Mouse (Mus musculus) adrenal gland, adult (tissue): ENCODE measurements around the gene Cdkal1.

ENCODE experiments used
- DNase-seq, 2 experiments: peaks; one replicate each; pipeline ENCODE4 v3.0.0; 2022 to 2023; ENCODE audit warnings: low spot score in 1 of 2; ENCODE audit not compliant: inconsistent age in 2 of 2

The Cdkal1 gene

GRCm38 (mm10) chr13:29503147-29504044 lies 352.1 kb downstream of the Cdkal1 start:
- DNase-seq = peak; percentile 27 to 90

- DNase-seq = peak in 1 of 2 experiments; percentile 29
Measured at GRCm38 (mm10) chr13:29502481-29503146, 352.9 kb downstream of the Cdkal1 start.

GRCm38 (mm10) chr13:29501173-29501572 lies 354.3 kb downstream of the Cdkal1 start:
- no peak for DNase-seq

- DNase-seq = no peak
Measured at GRCm38 (mm10) chr13:29499750-29500149, 355.7 kb downstream of the Cdkal1 start.

GRCm38 (mm10) chr13:29497286-29497685 lies 358.2 kb downstream of the Cdkal1 start:
- DNase-seq = no peak

GRCm38 (mm10) chr13:29490341-29490740 lies 365.1 kb downstream of the Cdkal1 start:
- no peak for DNase-seq

- no peak for DNase-seq
Measured at GRCm38 (mm10) chr13:29489476-29489875, 366.0 kb downstream of the Cdkal1 start.

- DNase-seq = no peak
Measured at GRCm38 (mm10) chr13:29486709-29487108, 368.8 kb downstream of the Cdkal1 start.

GRCm38 (mm10) chr13:29483950-29484349 lies 371.5 kb downstream of the Cdkal1 start:
- DNase-seq = no peak

- no peak for DNase-seq
Measured at GRCm38 (mm10) chr13:29482147-29482863, 373.2 kb downstream of the Cdkal1 start.

- DNase-seq = no peak
Measured at GRCm38 (mm10) chr13:29476421-29476820, 379.1 kb downstream of the Cdkal1 start.

GRCm38 (mm10) chr13:29474301-29474700 lies 381.2 kb downstream of the Cdkal1 start:
- DNase-seq = no peak

- no peak for DNase-seq
Measured at GRCm38 (mm10) chr13:29473779-29474178, 381.7 kb downstream of the Cdkal1 start.

GRCm38 (mm10) chr13:29462271-29462670 lies 393.2 kb downstream of the Cdkal1 start:
- DNase-seq = no peak

GRCm38 (mm10) chr13:29460741-29461140 lies 394.7 kb downstream of the Cdkal1 start:
- no peak for DNase-seq

- DNase-seq = no peak
Measured at GRCm38 (mm10) chr13:29458385-29458784, 397.1 kb downstream of the Cdkal1 start.

GRCm38 (mm10) chr13:29437067-29437466 lies 418.4 kb downstream of the Cdkal1 start:
- DNase-seq = no peak

GRCm38 (mm10) chr13:29434726-29435125 lies 420.7 kb downstream of the Cdkal1 start:
- no peak for DNase-seq

- no peak for DNase-seq
Measured at GRCm38 (mm10) chr13:29430919-29431318, 424.6 kb downstream of the Cdkal1 start.

- DNase-seq = no peak
Measured at GRCm38 (mm10) chr13:29429877-29430276, 425.6 kb downstream of the Cdkal1 start.

- DNase-seq = no peak
Measured at GRCm38 (mm10) chr13:29429196-29429595, 426.3 kb downstream of the Cdkal1 start.
